Mouse (Mus musculus) testis, adult 2 months (tissue): ENCODE data around the gene Slc1a5.

Experiments used
- CTCF ChIP-seq: fragments of 200-500 bp; IDR thresholded peaks from 2 replicates; pipeline ENCODE4 v1.5.1; 2012; ENCODE audit warnings: low read depth, mild to moderate bottlenecking, inconsistent platforms, low read length, moderate library complexity; ENCODE audit not compliant: control insufficient read depth, insufficient read depth, insufficient replicate concordance
- POLR2A ChIP-seq: fragments of 200-500 bp; IDR thresholded peaks from 2 replicates; pipeline ENCODE4 v1.6.1; 2012; ENCODE audit warnings: low read depth, mild to moderate bottlenecking, inconsistent platforms, low read length, moderate library complexity; ENCODE audit not compliant: control insufficient read depth

- TF ChIP-seq POLR2A (peak; percentile 84), CTCF (no peak)
Observed at GRCm38 (mm10) chr7:16780825-16781554, at the start of gene Slc1a5.
